Mouse (Mus musculus): ENCODE results near the gene Tmbim7.

DNA sequence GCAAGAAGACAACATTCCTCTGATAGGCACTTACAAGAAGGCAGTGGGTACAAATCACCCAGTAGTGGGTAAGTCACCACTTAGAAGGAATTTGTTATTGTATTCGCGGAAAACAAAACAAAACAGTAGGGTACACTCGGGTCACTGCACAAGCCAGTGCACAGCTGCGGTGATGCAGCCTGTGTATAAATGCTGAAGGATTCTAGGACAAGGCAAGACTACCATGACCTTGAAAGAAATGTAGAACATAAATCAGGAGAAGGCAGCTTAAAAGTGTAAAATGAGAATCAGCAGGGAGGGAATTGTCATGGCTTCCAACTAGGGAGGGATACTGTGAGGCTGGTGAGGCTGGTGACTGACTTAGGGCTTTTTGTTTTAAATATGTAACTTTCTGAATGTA lies 51.2 kb downstream of the Tmbim7 start:
- TF ChIP-seq CTCF (IDR thresholded peaks at IDR 0.05; ENCODE audit: extremely low read depth, insufficient read depth, low read length) (no peak), POLR2A (IDR thresholded peaks at IDR 0.05; ENCODE audit: extremely low read depth, insufficient read depth, low read length) (no peak)
